In genomic region chr6:25808806-25809495, GRCm38 (mm10) we compare ENCODE assay signal across 8 mouse cellular contexts. TPM values are rescaled to one million over a fixed set of nuclear protein-coding genes. Genes with fewer than 3 reads are reported as not detected.
DNase-seq lines count a peak whose midpoint lies in the region; ATAC-seq and TF ChIP-seq lines count a peak whose summit lies in the region.

TSS of gene Pot1a (minus strand) at chr6:25809246.

- H3K9me3 ChIP-seq in G1E (replicated peaks), result no peaks in the 10 kb centered on the region
- no peaks in the 10 kb centered on the region for H3K9me3 ChIP-seq in forebrain, embryonic 16.5 days (ENCODE audit: control insufficient read depth, low read length)
- H3K9me3 ChIP-seq in lung, embryonic 14.5 days (ENCODE audit: low read depth, low read length), result no peaks in the 10 kb centered on the region

- H3K4me3 ChIP-seq in G1E (ENCODE audit: low read depth, low read length), result peak within 1 kb of the TSS; percentile 74
- H3K4me3 ChIP-seq in forebrain, embryonic 16.5 days (replicated peaks; ENCODE audit: low read length), result peak within 1 kb of the TSS; percentile 56
- H3K4me3 ChIP-seq in layer of hippocampus, adult 2 months, result peak within 1 kb of the TSS; percentile 68
- peak within 1 kb of the TSS; percentile 59 for H3K4me3 ChIP-seq in lung, embryonic 14.5 days (ENCODE audit: low read depth, low read length)
- H3K4me3 ChIP-seq in olfactory bulb, adult 2 months (ENCODE audit: insufficient read depth, low read depth, low read length), result peak within 1 kb of the TSS; percentile 50
- H3K4me3 ChIP-seq in thymus, adult 2 months (ENCODE audit: control insufficient read depth, insufficient read depth, low read length), result peak within 1 kb of the TSS; percentile 76

- 0% methylated on average over 34 of the region's 34 CpGs for WGBS in forebrain, embryonic 16.5 days
- under 1% methylated on average over 34 of the region's 34 CpGs for WGBS in lung, embryonic 14.5 days
- WGBS in olfactory bulb, adult 2 months, result under 1% methylated on average over 34 of the region's 34 CpGs
- WGBS in thymus, adult 2 months, result under 1% methylated on average over 34 of the region's 34 CpGs

- peak within 1 kb of the TSS; percentile 72 for H3K9ac ChIP-seq in forebrain, embryonic 16.5 days (replicated peaks; ENCODE audit: low read depth, low read length)
- H3K9ac ChIP-seq in lung, embryonic 14.5 days, result peak within 1 kb of the TSS; percentile 78

- intact Hi-C loops in heart, postnatal 36 days (cut with DNase I), result no loop called here

- peaks cover 20% of the 10 kb centered on the region for H3K4me1 ChIP-seq in G1E (ENCODE audit: insufficient read depth, low read depth, low read length)
- peaks cover 10% of the 10 kb centered on the region for H3K4me1 ChIP-seq in forebrain, embryonic 16.5 days (replicated peaks; ENCODE audit: control insufficient read depth, insufficient read depth, low read length)
- no peaks in the 10 kb centered on the region for H3K4me1 ChIP-seq in lung, embryonic 14.5 days (ENCODE audit: insufficient read depth)
- H3K4me1 ChIP-seq in olfactory bulb, adult 2 months (ENCODE audit: control insufficient read depth, insufficient read depth, low read length), result no peaks in the 10 kb centered on the region
- no peaks in the 10 kb centered on the region; the same call in 1 of the 2 replicates for H3K4me1 ChIP-seq in thymus, adult 2 months (replicated peaks; ENCODE audit: control insufficient read depth, insufficient read depth, low read length)

- no peak for TF ChIP-seq CTCF in G1E (IDR thresholded peaks at IDR 0.05; ENCODE audit: low read depth, low read length)
- TF ChIP-seq CTCF in layer of hippocampus, adult 2 months (conservative IDR thresholded peaks at IDR 0.05), result no peak
- no peak for TF ChIP-seq CTCF in lung, embryonic 14.5 days (IDR thresholded peaks at IDR 0.05; ENCODE audit: low read depth)
- no peak for TF ChIP-seq CTCF in olfactory bulb, adult 2 months (IDR thresholded peaks at IDR 0.05; ENCODE audit: insufficient read depth, low read depth, low read length)
- 0 out of 2 replicates have a peak, but pooled peaks have one; percentile 54 for TF ChIP-seq CTCF in thymus, adult 2 months (IDR thresholded peaks at IDR 0.05; ENCODE audit: borderline replicate concordance, control insufficient read depth, extremely low read depth, insufficient read depth, low read length, poor library complexity)

- H3K36me3 ChIP-seq in G1E (replicated peaks), result peaks cover 19% of the 10 kb centered on the region
- H3K36me3 ChIP-seq in forebrain, embryonic 16.5 days (ENCODE audit: control insufficient read depth, insufficient read depth), result no peaks in the 10 kb centered on the region
- 0 out of 2 replicates have a peak, but pooled peaks cover 3% of the 10 kb centered on the region for H3K36me3 ChIP-seq in lung, embryonic 14.5 days (ENCODE audit: insufficient read depth)
- peaks cover 6% of the 10 kb centered on the region; the same call in 1 of the 2 replicates for H3K36me3 ChIP-seq in thymus, adult 2 months (ENCODE audit: control insufficient read depth, insufficient read depth, low read length)

- DNase-seq in G1E (ENCODE audit: low spot score), result peak; percentile 81
- peak; percentile 97 to 98 for DNase-seq in cerebellum, adult 18-20 months
- peak; percentile 95 to 96 for DNase-seq in heart, postnatal 36 days
- peak; percentile 96 to 98 for DNase-seq in layer of hippocampus, adult 2 months (ENCODE audit: low spot score in 2 of 2)
- DNase-seq in lung, embryonic 14.5 days, result peak; percentile 99
- DNase-seq in thymus, adult 2 months, result peak; percentile 95

- peak; percentile 97 for ATAC-seq in G1E (ENCODE audit: extremely low read depth, insufficient number of reproducible peaks, low FRiP score, poor library complexity, severe bottlenecking)
- peak; percentile 99 for ATAC-seq in forebrain, embryonic 16.5 days
- peak; percentile 99 for ATAC-seq in lung, embryonic 14.5 days (ENCODE audit: insufficient read depth)

- H3K27me3 ChIP-seq in G1E (ENCODE audit: insufficient read depth, low read length), result 0 out of 2 replicates have a peak, but pooled peaks cover 4% of the 10 kb centered on the region
- H3K27me3 ChIP-seq in forebrain, embryonic 16.5 days (replicated peaks; ENCODE audit: control insufficient read depth, insufficient read depth, low read length), result no peaks in the 10 kb centered on the region
- H3K27me3 ChIP-seq in lung, embryonic 14.5 days (ENCODE audit: insufficient read depth, low read length), result no peaks in the 10 kb centered on the region
- no peaks in the 10 kb centered on the region for H3K27me3 ChIP-seq in thymus, adult 2 months (ENCODE audit: control insufficient read depth, insufficient read depth, low read length)

- H3K27ac ChIP-seq in forebrain, embryonic 16.5 days (ENCODE audit: low read length), result peak within 1 kb of the TSS; percentile 92
- peak within 1 kb of the TSS; percentile 94 for H3K27ac ChIP-seq in layer of hippocampus, adult 2 months
- H3K27ac ChIP-seq in lung, embryonic 14.5 days (ENCODE audit: low read depth), result peak within 1 kb of the TSS; percentile 91
- H3K27ac ChIP-seq in olfactory bulb, adult 2 months (ENCODE audit: insufficient read depth, low read depth, low read length), result peak within 1 kb of the TSS; percentile 89
- peak within 1 kb of the TSS; percentile 65 for H3K27ac ChIP-seq in thymus, adult 2 months (ENCODE audit: control insufficient read depth, insufficient read depth, low read length)

- H3K4me2 ChIP-seq in forebrain, embryonic 16.5 days (ENCODE audit: low read length), result peak within 1 kb of the TSS; percentile 83
- peak within 1 kb of the TSS; percentile 65 for H3K4me2 ChIP-seq in lung, embryonic 14.5 days

- peak; percentile 91 for TF ChIP-seq POLR2A in olfactory bulb, adult 2 months (IDR thresholded peaks at IDR 0.05; ENCODE audit: insufficient read depth, low read depth, low read length)
- TF ChIP-seq POLR2A in thymus, adult 2 months (IDR thresholded peaks at IDR 0.05; ENCODE audit: control insufficient read depth, extremely low read depth, insufficient read depth, low read length, poor library complexity), result peak; percentile 84

RNA-seq across cellular contexts. Expression of gene Pot1a, which starts in this region (rescaled TPM):
- 75.9 and 78.6 TPM in 2 replicates for total RNA-seq in G1E (2014; fragmentation: Nextera tagmentation)
- 51.5 and 52.0 TPM in 2 replicates for total RNA-seq in G1E (2017)
- 1.2 and 1.7 TPM in 2 replicates for polyA plus RNA-seq in G1E (2012)
- 33.1 and 37.7 TPM in 2 replicates for polyA plus RNA-seq in forebrain, embryonic 16.5 days (2015; fragmentation: Nextera tagmentation; extraction: Ambion mirVana)
- 10 to 100 TPM in 1 of 2 experiments, 1 to 10 TPM in 1; 9.1 to 10.2 TPM for total RNA-seq in heart, postnatal 36 days (2021)
- total RNA-seq in layer of hippocampus, adult 2 months (2021), result 10 to 100 TPM; 14.3 to 19.6 TPM
- polyA plus RNA-seq in lung, embryonic 14.5 days (2014; fragmentation: Nextera tagmentation; extraction: Ambion mirVana), result 34.3 and 39.6 TPM in 2 replicates
- not detected in 2 replicates for polyA plus RNA-seq in olfactory bulb, adult 2 months (2012; ENCODE audit: insufficient read depth, insufficient read length, low replicate concordance, missing spikeins)
- polyA plus RNA-seq in thymus, adult 2 months (2012; rRNA removed), result 12.4 and 15.4 TPM in 2 replicates

Comparison
In these comparisons a context has a peak if more than half of its experiments do, and no peak if none do; other contexts are left out.
1. Peak in every context shown above with its lines: DNase-seq, ATAC-seq, H3K4me3 ChIP-seq and H3K27ac ChIP-seq.